Mouse (Mus musculus): ENCODE data around the gene 1700017N19Rik.
"Not testable (repeated sequence)": the region's sequence is repeated elsewhere in the genome, so short reads cannot be mapped to it uniquely, and the experiment has no call there.

The 1700017N19Rik gene

DNA sequence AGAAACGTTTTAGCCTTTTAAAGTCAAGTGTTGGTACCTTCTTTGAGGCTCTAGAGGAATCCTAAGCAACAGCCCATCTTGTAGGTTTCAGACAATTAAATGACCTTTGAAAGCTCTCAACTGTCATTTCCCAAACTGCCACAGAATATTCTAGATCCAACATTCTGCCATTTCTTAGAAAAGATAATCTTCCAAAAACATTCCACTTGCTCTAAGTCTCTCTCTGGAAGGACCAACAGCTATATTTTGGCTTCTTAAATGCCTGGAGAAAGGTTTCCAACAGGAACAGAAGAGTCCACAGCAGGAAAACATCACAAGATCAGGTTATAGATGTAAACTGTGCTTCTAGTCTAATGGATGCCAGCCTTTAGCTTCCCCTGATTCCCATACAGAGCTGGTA is at the start of gene 1700017N19Rik, which contains the start of gene 4930430F08Rik:
Gene 1700017N19Rik (plus strand): TSS at position 162 of the 400 bp plus-strand sequence.
Gene 4930430F08Rik (minus strand): TSS at position 101 of the 400 bp plus-strand sequence.
- DNase-seq = no peak

DNA sequence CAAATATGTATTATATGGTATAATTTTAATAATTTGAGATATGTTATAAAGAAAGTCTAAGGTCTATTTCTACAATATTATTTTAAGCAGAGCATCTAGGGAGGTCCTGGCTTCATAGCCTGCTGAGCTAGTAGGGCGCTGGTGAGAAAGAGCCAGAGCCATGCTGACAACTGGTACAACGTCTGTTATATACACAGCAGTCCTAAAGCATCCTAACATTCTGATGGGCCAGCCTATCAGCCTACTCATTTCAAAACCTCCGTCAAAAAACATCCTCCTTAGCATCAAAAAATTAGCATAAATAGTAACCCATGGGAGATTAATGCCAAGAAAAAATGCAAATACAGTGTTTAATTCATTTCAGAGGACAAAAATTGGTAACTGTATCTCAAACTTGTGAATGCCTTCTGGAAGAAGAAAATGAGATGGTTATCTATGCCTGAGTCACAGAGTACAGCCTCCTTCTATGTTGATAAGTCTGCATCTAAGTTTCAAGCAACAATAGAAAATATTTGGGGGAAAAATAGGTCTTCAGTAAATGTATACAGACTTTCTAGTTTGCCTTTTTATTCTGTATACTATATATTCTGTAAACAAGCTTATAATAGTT is 33.6 kb upstream of the 1700017N19Rik start:
- DNase-seq = no peak

DNA sequence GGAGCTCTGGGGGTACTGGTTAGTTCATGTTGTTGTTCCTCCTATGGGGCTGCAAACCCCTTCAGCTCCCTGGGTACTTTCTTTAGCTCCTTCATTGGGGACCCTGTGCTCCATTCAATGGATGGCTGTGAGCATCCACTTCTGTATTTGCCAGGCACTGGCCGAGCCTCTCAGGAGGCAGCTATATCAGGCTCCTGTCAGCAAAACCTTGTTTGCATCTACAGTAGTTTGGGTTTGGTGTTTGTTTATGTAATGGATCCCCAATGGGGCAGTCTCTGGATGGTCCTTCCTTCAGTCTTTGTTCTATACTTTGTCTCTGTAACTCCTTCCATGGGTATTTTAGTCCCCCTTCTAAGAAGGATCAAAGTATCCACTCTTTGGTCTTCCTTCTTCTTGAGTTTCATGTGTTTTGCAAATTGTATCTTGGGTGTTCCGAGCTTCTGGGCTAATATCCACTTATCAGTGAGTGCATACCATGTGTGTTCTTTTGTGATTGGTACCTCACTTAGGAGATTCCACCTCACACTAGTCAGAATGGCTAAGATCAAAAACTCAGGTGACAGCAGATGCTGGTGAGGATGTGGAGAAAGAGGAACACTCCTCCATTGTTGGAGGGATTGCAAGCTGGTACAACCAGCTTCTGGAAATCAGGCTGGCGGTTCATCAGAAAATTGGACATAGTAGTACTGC is 29.9 kb upstream of the 1700017N19Rik start:
- DNase-seq = not testable (repeated sequence)

DNA sequence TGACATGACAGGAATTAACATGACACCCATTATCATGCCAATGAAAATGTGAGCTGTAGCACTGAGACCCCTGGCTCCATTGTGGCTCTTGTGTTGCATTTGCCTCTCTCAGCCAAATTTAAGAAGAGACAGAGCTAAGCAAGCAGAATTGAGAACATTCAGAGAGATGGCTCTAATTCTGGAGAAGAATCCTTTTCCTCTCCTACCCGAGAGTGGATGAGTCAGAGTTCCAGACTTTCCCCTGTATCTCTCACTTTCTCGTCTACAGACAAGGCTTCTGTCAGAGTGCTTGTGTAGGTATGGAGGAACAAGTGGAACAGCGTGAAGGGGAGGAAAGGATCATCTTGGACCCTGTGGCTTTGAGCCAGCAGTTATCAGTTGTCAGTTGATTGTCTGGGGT is 26.2 kb upstream of the 1700017N19Rik start:
- no peak for DNase-seq

DNA sequence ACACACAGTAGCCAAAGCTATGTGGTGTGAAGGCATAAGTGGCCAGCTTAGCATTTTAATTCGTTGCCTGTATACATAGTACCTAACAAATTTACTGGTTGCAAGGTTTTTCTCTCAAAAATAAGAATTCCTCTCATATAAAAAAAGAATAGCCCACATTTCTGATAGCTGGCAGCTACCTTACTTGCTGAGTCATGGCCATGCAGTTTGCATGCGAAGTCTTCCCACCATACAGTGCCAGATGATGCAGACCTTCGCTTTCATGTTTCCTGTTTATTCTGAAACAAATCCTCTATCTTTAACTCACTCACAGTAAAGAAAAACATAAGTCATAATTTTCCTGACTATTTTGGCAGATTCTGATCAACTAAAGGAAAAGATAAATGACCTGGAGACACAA is 18.6 kb upstream of the 1700017N19Rik start:
- no peak for DNase-seq

- DNase-seq = no peak
Observed at GRCm38 (mm10) chr10:100574505-100575149, 15.7 kb upstream of the 1700017N19Rik start.

DNA sequence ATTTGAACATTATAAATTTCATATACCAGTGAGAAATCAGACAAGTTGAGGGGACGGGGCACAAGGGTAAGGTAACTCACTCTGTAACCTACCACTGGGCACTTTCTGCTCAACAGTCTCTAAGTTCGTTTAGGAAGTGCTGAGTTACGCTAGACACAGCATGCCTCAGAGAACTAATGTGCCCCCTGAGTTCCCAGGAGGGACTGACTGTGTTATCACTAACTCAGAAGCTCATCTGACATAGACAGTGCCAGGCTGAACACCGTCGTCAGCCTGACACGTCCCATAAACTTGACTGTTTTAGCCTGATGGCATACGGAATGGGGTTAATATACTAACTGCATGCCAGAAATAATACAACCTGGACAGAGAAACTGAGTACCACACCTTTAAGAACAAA is 15.0 kb upstream of the 1700017N19Rik start:
- DNase-seq = no peak

DNA sequence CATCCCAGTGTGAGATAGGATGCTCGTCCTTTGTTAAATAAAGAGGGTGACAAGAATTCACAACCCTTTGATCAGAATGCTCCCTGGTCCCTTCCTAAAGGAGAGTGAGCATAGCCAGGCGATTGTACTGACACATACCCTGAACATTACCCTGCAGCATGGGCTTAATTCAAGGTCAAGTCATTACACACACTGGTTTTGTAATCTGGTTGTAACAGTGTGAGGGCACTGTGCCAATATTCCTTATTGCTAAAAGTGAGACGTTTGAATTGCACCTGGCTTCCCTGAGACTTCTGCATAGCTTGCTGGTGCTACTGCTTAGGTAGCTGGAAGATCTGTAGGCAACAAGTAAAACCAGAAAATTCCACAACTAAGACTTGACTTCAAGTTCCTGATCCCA is 6.1 kb upstream of the 1700017N19Rik start:
- no peak for DNase-seq

DNA sequence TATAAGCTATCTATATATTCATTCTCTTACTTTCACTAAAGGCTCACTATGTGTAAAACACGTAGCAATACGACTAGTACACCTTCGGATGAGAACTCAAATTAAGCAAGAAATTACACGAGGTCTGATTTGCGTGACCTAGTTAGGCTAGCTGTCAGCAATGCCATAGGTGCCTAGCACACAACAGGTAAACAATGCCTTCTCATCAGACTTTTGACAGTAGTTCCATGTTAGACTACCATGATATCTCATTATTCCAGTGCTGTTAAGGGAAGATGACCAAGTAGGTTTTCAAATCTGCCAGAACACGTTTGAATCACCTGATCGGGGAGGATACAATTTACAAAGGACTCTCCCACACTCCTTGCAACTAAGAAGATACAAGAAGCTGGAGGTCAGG is 1.8 kb upstream of the 1700017N19Rik start:
- DNase-seq = no peak

GRCm38 (mm10) chr10:100588932-100589388 is 1.3 kb upstream of the 1700017N19Rik start:
- DNase-seq = peak; percentile 87

- DNase-seq = no peak
Observed at GRCm38 (mm10) chr10:100598339-100598738, 8.1 kb downstream of the 1700017N19Rik start.

GRCm38 (mm10) chr10:100603511-100603910 is 13.2 kb downstream of the 1700017N19Rik start:
- DNase-seq = no peak

DNA sequence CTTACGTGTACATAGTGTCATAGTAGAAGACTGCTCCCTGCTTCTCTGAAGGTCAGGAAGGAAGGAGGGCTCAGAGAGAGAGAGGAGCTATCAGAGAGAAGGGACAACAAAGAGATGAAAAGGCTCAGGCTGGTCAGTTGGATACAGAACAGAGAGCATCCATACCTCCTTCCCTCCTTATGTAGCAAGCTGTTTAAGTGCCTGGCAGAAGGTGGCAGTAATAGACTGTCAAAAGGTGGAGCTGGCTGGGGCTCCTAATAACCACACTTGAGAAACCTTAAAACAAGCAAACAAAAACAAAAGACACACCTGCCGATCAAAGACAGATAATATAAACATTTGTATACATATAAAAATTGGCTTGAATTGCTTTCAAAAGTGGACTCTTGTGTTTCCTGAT is 14.0 kb downstream of the 1700017N19Rik start:
- no peak for DNase-seq

GRCm38 (mm10) chr10:100617233-100617903 is 27.1 kb downstream of the 1700017N19Rik start:
- peak; percentile 35 for DNase-seq

DNA sequence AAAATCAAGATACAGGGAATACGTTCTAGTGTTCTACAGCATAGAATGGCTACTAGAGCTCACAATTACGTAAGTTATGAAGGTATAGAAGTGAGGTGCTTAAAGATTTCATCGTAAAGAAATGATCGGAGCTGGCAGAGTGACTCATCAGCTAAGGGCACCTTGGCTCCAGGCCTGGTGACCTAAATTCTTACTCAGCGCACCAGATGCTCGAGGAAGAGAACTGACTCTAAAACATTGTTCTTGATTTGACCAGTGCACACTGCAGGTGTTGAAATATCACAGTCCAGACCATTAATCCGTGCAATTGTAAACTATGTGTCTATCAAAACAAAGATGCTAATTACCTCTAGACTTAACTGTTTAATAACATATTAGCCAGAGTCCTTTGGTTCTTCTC is 29.2 kb downstream of the 1700017N19Rik start:
- DNase-seq = peak; percentile 16

DNA sequence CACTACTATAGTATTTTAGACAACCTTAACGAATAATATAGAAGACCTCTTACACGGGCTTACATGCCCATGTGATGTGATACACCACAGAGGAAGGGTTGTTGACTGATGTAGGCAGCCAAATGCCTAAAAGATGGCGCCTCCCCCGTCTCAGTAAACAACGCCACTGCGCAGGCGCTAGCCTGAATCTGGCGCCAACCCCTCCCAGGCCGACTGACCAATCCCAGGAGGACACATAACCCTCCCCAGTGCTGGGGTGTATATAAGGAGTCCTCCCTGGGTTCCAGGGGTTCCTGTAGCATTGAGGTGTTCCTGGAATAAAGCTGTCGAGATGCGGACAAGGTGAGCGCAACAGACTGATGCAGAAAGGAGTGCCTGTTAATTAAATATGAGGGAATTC is 29.8 kb downstream of the 1700017N19Rik start:
- no peak for DNase-seq

DNA sequence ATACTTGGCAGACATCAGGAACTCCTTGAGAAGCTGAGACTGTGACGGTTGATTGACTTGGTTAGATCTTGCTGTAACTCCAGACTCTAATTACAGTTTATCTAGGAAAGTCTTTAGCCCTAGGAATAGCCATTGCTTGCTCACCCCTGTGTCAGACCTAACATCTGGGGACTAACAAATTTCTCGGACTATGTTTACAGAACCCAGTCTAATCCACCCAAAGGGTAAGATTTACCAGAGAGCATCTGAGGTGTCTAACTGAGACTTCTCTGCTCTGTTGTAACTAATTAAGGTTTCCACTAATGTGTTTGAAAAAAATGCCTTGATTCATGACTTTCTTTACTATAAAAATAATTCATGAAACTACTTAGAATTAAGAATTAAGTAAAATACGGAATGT is 32.2 kb downstream of the 1700017N19Rik start:
- DNase-seq = no peak

- peak; percentile 40 for DNase-seq
Observed at GRCm38 (mm10) chr10:100629762-100630438, 39.6 kb downstream of the 1700017N19Rik start.

- DNase-seq = no peak
Observed at GRCm38 (mm10) chr10:100642887-100643286, 52.6 kb downstream of the 1700017N19Rik start.

GRCm38 (mm10) chr10:100645331-100645935 is 55.1 kb downstream of the 1700017N19Rik start:
- no peak for DNase-seq

- DNase-seq = no peak
Observed at GRCm38 (mm10) chr10:100654183-100654582, 63.9 kb downstream of the 1700017N19Rik start.

GRCm38 (mm10) chr10:100661970-100662590 is 71.8 kb downstream of the 1700017N19Rik start:
- no peak for DNase-seq

Measured in cerebellum, adult 11 months (tissue).